19 mouse cellular contexts compared by ENCODE assay signal in the genomic region with DNA sequence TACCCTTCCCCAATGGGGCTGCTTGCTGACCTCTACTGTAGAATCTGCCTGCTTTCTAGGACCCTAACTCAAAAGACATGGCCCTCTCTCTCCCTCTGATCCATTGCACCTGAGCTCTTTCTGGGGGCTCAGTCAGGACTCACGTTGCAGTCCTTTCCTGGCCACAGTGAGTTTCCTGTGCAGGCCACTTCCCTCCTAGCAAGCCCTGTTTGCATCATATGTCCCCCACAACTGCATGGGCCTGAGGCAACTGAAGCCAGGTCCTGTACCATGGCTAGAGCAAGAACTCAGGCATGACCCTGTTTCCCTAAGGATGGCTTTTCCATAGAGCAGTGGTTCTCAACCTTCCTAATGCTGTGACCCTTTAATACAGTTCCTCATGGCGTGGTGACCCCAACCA. TPM values are rescaled to one million over a fixed set of nuclear protein-coding genes. Genes with fewer than 3 reads are reported as not detected.
"Had no signal": no experiment of that assay in that cellular context is flagged by ENCODE, and none has a peak within 500 bp of the region (broad histone marks: within the 10 kb centered on the region; RNA-seq: fewer than 3 reads in every experiment).

No protein-coding gene starts in this region.

- H3K9ac ChIP-seq: lung, embryonic 15.5 days; midbrain, embryonic 13.5 days; midbrain, embryonic 15.5 days; neural tube, embryonic 12.5 days; stomach, embryonic 15.5 days had no signal

- H3K9me3 ChIP-seq: lung, embryonic 15.5 days; megakaryocyte, embryonic 14.5 days; midbrain, embryonic 13.5 days; midbrain, embryonic 15.5 days; neural tube, embryonic 12.5 days; stomach, embryonic 15.5 days had no signal

- H3K27me3 ChIP-seq: lung, embryonic 15.5 days; midbrain, embryonic 13.5 days; midbrain, embryonic 15.5 days; neural tube, embryonic 12.5 days; stomach, embryonic 15.5 days had no signal

- DNase-seq: lung, adult 2 months; lung, postnatal 14 days; lung, postnatal 36 days; right cerebral cortex, postnatal 14 days; thymus, adult 2 months; thymus, postnatal 25 days; thymus, postnatal 4 days had no signal

- H3K4me3 ChIP-seq: lung, embryonic 15.5 days; megakaryocyte, embryonic 14.5 days; midbrain, embryonic 13.5 days; midbrain, embryonic 15.5 days; neural tube, embryonic 12.5 days; stomach, embryonic 15.5 days had no signal

- H3K4me1 ChIP-seq: midbrain, embryonic 15.5 days; neural tube, embryonic 12.5 days had no signal

- ATAC-seq: midbrain, embryonic 13.5 days; midbrain, embryonic 15.5 days had no signal

- H3K4me2 ChIP-seq: lung, embryonic 15.5 days; midbrain, embryonic 11.5 days; midbrain, embryonic 13.5 days; midbrain, embryonic 15.5 days; neural tube, embryonic 12.5 days; stomach, embryonic 15.5 days had no signal

- H3K27ac ChIP-seq: lung, embryonic 15.5 days; macrophage; midbrain, embryonic 13.5 days; midbrain, embryonic 15.5 days; neural tube, embryonic 12.5 days; stomach, embryonic 15.5 days; stomach, postnatal 0 days had no signal

RNA-seq across cellular contexts. Expression of gene Trim67, which starts 45.1 kb away (rescaled TPM):
- total RNA-seq: monocyte, adult 5-6 weeks; neutrophil, adult 5-6 weeks had no signal
- polyA plus RNA-seq: macrophage; spleen, adult 2 months had no signal
